Mouse (Mus musculus): ENCODE results near the gene Zcchc2. TPM values are rescaled to one million over a fixed set of nuclear protein-coding genes. Genes with fewer than 3 reads are reported as not detected.

Gene Zcchc2
- polyA plus RNA-seq, 1 experiment from 2014 or later: 1.2 TPM

DNA sequence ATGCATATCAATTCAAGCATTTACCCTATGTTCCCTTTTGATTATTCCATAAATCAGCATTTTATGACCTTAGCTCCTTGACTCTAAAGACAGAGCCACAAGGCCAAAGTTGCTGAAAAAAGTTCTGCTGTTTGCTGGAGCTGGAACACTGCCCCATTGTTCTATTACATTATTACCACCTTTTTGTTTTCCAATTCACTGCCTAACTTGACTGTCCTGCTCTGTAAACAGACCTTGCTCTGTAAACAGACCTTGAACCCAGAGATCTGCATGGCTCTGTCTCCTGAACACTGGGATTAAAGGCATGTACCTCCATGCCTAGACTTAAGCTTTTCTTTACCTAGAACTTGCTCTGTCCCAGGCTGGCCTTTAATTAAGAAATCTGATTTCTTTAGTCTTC is 36.2 kb upstream of the Zcchc2 start:
- DNase-seq (ENCODE audit: low spot score): no peak
- no peak for TF ChIP-seq EP300 (optimal IDR thresholded peaks at IDR 0.05)
- no peak for TF ChIP-seq CTCF (IDR thresholded peaks at IDR 0.05; ENCODE audit: low read depth)
- H3K36me3 ChIP-seq (ENCODE audit: control insufficient read depth, insufficient read depth, low read length): no peaks in the 10 kb centered on the region

DNA sequence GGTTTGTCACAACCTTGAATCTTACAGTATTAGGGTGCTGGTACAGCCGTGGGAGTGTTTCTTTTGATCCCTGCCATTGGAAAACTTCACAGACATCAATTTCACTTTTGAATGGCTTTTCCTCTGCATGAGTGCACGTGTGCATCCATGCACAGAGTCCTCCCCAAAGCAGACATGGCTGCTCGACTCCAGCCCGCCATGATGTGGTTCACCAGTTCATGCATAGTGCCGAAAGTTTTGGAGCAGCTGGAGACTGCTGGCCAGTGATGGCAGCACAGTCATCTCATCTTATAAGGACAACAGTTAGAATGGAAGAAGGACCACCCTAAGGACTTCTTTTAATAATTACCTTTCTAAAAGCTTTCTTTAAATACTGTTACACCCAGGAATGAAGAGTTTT is 34.1 kb upstream of the Zcchc2 start:
- Histone ChIP-seq H3K4me2 (replicated peaks; ENCODE audit: low read depth) (no peak overlapping the region), H3K4me1 (replicated peaks; ENCODE audit: control insufficient read depth, insufficient read depth) (no peaks in the 10 kb centered on the region), H3K27ac (replicated peaks) (no peak overlapping the region), H3K36me3 (ENCODE audit: control insufficient read depth, insufficient read depth, low read length) (no peaks in the 10 kb centered on the region), H3K4me3 (ENCODE audit: low read depth, low read length) (no peak overlapping the region), H3K9ac (ENCODE audit: low read length) (no peak overlapping the region), H3K27me3 (ENCODE audit: control insufficient read depth, insufficient read depth, low read length) (no peaks in the 10 kb centered on the region), H3K9me3 (ENCODE audit: control insufficient read depth, low read length) (no peaks in the 10 kb centered on the region)
- DNase-seq (ENCODE audit: low spot score) (no peak), ATAC-seq (ENCODE audit: low FRiP score, low TSS enrichment) (no peak)
- 86% methylated on average over 5 of the region's 5 CpGs for WGBS
- no peak for TF ChIP-seq CTCF (IDR thresholded peaks at IDR 0.05; ENCODE audit: low read depth)
- no peak for TF ChIP-seq EP300 (optimal IDR thresholded peaks at IDR 0.05)

More for the DNA sequence above, 36.2 kb upstream of the Zcchc2 start:
- no peak for ATAC-seq (ENCODE audit: low FRiP score, low TSS enrichment)
- Histone ChIP-seq H3K4me3 (ENCODE audit: low read depth, low read length) (no peak overlapping the region), H3K4me1 (replicated peaks; ENCODE audit: control insufficient read depth, insufficient read depth) (no peaks in the 10 kb centered on the region), H3K4me2 (replicated peaks; ENCODE audit: low read depth) (no peak overlapping the region), H3K9me3 (ENCODE audit: control insufficient read depth, low read length) (no peaks in the 10 kb centered on the region), H3K9ac (ENCODE audit: low read length) (no peak overlapping the region), H3K27me3 (ENCODE audit: control insufficient read depth, insufficient read depth, low read length) (no peaks in the 10 kb centered on the region), H3K27ac (replicated peaks) (no peak overlapping the region)

DNA sequence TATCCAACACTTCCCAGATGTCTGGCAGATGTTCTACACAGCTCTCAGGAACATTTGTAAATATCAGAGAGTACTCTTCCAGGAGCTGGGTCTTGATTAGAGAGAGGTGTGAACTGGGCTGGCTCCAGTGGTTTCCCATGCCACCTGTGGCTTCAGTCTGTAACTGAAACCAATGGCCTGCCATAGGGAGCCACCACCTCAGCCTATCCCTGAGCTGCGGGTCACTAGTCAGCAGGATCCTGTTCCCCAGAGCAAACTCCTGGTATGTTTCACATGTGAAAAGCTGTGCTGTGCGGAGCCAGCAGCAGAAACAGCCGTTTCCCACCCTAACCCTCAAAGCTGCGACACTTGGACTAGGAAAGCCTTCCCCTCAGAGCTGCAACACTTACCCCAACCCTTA is 28.7 kb upstream of the Zcchc2 start:
- H3K4me3 ChIP-seq (ENCODE audit: low read depth, low read length): no peak overlapping the region
- no peak for DNase-seq (ENCODE audit: low spot score)
- WGBS: 72% methylated on average over 4 of the region's 4 CpGs
- ATAC-seq (ENCODE audit: low FRiP score, low TSS enrichment): no peak
- no peaks in the 10 kb centered on the region for H3K9me3 ChIP-seq (ENCODE audit: control insufficient read depth, low read length)
- no peaks in the 10 kb centered on the region for H3K4me1 ChIP-seq (replicated peaks; ENCODE audit: control insufficient read depth, insufficient read depth)
- TF ChIP-seq CTCF (IDR thresholded peaks at IDR 0.05; ENCODE audit: low read depth) (no peak), EP300 (optimal IDR thresholded peaks at IDR 0.05) (no peak)
- no peaks in the 10 kb centered on the region for H3K36me3 ChIP-seq (ENCODE audit: control insufficient read depth, insufficient read depth, low read length)
- H3K27me3 ChIP-seq (ENCODE audit: control insufficient read depth, insufficient read depth, low read length): no peaks in the 10 kb centered on the region
- H3K27ac ChIP-seq (replicated peaks): no peak overlapping the region
- no peak overlapping the region for H3K4me2 ChIP-seq (replicated peaks; ENCODE audit: low read depth)
- no peak overlapping the region for H3K9ac ChIP-seq (ENCODE audit: low read length)

DNA sequence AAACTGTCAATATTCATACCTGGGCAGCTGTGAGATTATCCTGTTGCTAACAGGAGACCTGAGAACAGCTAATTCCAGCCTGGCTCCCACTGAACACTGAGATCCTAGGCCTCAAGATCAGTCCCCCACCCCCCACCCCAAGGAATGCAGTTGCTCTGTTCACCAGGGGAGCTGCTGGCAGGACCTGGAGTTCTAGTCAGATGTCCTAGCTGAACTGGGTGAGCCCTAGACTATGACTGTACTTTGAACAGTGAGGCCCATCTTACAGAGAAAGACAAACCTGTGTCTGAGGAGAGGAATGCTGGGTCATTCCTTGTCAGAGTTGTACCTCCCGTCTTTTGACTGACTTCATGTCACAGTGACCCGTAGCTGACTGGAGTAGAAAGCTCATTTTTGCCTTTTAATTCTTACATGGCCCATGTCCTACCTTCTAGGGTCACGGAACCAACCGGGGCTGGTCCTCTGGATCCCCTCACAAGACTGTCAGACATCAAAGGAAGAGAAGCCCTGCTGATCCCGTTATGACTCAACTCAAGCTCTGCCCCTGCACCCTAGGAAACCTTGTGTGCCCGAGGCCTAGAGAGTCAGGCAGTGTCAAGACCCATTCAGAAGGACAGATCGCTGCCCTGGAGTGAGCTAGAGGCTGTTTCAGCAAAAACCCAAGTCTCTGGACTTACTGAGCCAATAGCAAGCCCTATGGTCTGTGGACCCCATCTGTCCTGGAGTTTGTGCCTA is 28.0 kb upstream of the Zcchc2 start:
- DNase-seq (ENCODE audit: low spot score): no peak
- H3K9me3 ChIP-seq (ENCODE audit: control insufficient read depth, low read length): no peaks in the 10 kb centered on the region
- H3K36me3 ChIP-seq (ENCODE audit: control insufficient read depth, insufficient read depth, low read length): no peaks in the 10 kb centered on the region
- no peak overlapping the region for H3K4me2 ChIP-seq (replicated peaks; ENCODE audit: low read depth)
- WGBS: 65% methylated on average over 7 of the region's 7 CpGs
- TF ChIP-seq EP300 (optimal IDR thresholded peaks at IDR 0.05) (no peak), CTCF (IDR thresholded peaks at IDR 0.05; ENCODE audit: low read depth) (no peak)
- no peak overlapping the region for H3K27ac ChIP-seq (replicated peaks)
- no peaks in the 10 kb centered on the region for H3K27me3 ChIP-seq (ENCODE audit: control insufficient read depth, insufficient read depth, low read length)
- no peak overlapping the region for H3K4me3 ChIP-seq (ENCODE audit: low read depth, low read length)
- no peak overlapping the region for H3K9ac ChIP-seq (ENCODE audit: low read length)
- no peaks in the 10 kb centered on the region for H3K4me1 ChIP-seq (replicated peaks; ENCODE audit: control insufficient read depth, insufficient read depth)
- no peak for ATAC-seq (ENCODE audit: low FRiP score, low TSS enrichment)

DNA sequence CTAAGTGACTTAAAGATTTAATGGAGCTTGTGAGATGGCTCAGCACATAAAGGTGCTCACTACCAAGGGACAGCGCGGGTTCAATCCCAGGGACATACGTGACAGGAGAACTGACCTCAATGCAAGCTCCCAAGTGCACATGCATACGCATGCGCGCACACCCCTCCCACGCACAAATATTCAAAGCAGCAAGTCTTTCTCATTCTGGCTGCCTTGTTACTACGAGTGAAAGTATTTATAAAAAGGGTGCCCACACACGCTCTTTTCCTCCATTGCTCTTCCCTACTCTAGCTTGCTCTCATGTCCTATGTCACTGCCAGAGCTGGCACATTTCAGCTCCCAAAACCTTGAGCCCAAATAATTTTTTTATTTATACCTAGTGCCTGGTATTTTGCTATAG is 27.4 kb upstream of the Zcchc2 start:
- Histone ChIP-seq H3K4me1 (replicated peaks; ENCODE audit: control insufficient read depth, insufficient read depth) (no peaks in the 10 kb centered on the region), H3K27ac (replicated peaks) (no peak overlapping the region), H3K4me3 (ENCODE audit: low read depth, low read length) (no peak overlapping the region), H3K4me2 (replicated peaks; ENCODE audit: low read depth) (no peak overlapping the region), H3K9me3 (ENCODE audit: control insufficient read depth, low read length) (no peaks in the 10 kb centered on the region), H3K27me3 (ENCODE audit: control insufficient read depth, insufficient read depth, low read length) (no peaks in the 10 kb centered on the region), H3K9ac (ENCODE audit: low read length) (no peak overlapping the region), H3K36me3 (ENCODE audit: control insufficient read depth, insufficient read depth, low read length) (no peaks in the 10 kb centered on the region)
- no peak for ATAC-seq (ENCODE audit: low FRiP score, low TSS enrichment)
- TF ChIP-seq EP300 (optimal IDR thresholded peaks at IDR 0.05): no peak
- DNase-seq (ENCODE audit: low spot score): no peak
- WGBS: 94% methylated on average over 9 of the region's 9 CpGs

DNA sequence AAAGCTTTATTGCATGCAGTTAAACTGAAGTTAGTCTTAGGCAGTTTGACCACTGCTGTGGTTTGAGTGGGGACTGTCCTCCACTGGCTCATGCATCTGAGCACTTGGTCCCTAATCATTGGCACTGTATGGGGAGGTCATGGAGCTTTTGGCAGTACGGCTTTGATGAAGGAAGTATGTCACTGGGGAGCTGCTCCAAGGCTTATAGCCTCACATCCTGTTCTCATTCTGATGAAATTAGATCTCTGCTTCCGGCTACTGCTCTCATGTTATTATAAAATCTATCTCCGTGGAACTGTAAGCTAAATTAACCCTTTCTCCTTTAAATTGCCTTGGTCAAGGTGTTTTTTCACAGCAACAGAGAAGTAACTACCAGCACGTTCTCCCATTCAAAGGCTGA is 25.7 kb upstream of the Zcchc2 start:
- no peaks in the 10 kb centered on the region for H3K4me1 ChIP-seq (replicated peaks; ENCODE audit: control insufficient read depth, insufficient read depth)
- DNase-seq (ENCODE audit: low spot score) (no peak), ATAC-seq (ENCODE audit: low FRiP score, low TSS enrichment) (no peak)
- no peaks in the 10 kb centered on the region for H3K27me3 ChIP-seq (ENCODE audit: control insufficient read depth, insufficient read depth, low read length)
- no peak overlapping the region for H3K4me2 ChIP-seq (replicated peaks; ENCODE audit: low read depth)
- no peak overlapping the region for H3K9ac ChIP-seq (ENCODE audit: low read length)
- H3K27ac ChIP-seq (replicated peaks): no peak overlapping the region
- 55% methylated on average over 4 of the region's 4 CpGs for WGBS
- no peaks in the 10 kb centered on the region for H3K36me3 ChIP-seq (ENCODE audit: control insufficient read depth, insufficient read depth, low read length)
- H3K9me3 ChIP-seq (ENCODE audit: control insufficient read depth, low read length): no peaks in the 10 kb centered on the region
- no peak overlapping the region for H3K4me3 ChIP-seq (ENCODE audit: low read depth, low read length)
- TF ChIP-seq CTCF (IDR thresholded peaks at IDR 0.05; ENCODE audit: low read depth): no peak
- TF ChIP-seq EP300 (optimal IDR thresholded peaks at IDR 0.05): no peak
